Mouse (Mus musculus) CH12.LX (cell line): ENCODE measurements around the gene Lsp1.

Experiments used
- CTCF ChIP-seq, 2 experiments: IDR thresholded peaks in 1 of 2; conservative IDR thresholded peaks in 1 of 2; 2 replicates each; pipeline ENCODE4 v1.5.1; 2011 to 2012; ENCODE audit warnings: low read depth in 2 of 2, low read length in 2 of 2, improper control_type of control experiment in 1 of 2, inconsistent platforms in 1 of 2, mild to moderate bottlenecking in 1 of 2, moderate library complexity in 1 of 2
- EP300 ChIP-seq: IDR thresholded peaks from 2 replicates; pipeline ENCODE4 v1.6.1; 2011; ENCODE audit warnings: low read length, improper control_type of control experiment
- GABPA ChIP-seq: IDR thresholded peaks from 2 replicates; pipeline ENCODE4 v1.6.1; 2012; ENCODE audit warnings: low read depth, low read length, improper control_type of control experiment, inconsistent platforms; ENCODE audit not compliant: insufficient replicate concordance
- MAFK ChIP-seq: IDR thresholded peaks from 2 replicates; pipeline ENCODE4 v1.6.1; 2011; ENCODE audit warnings: low read length, improper control_type of control experiment; ENCODE audit not compliant: insufficient replicate concordance
- MYC ChIP-seq: IDR thresholded peaks from 2 replicates; pipeline ENCODE4 v1.6.1; 2011; ENCODE audit warnings: low read depth, mild to moderate bottlenecking, improper control_type of control experiment, low read length
- POLR2A ChIP-seq: IDR thresholded peaks from 2 replicates; pipeline ENCODE4 v1.6.1; 2011; ENCODE audit warnings: low read depth, mild to moderate bottlenecking, improper control_type of control experiment, low read length
- POLR2AphosphoS2 ChIP-seq: IDR thresholded peaks from 2 replicates; pipeline ENCODE4 v1.6.1; 2011; ENCODE audit warnings: low read depth, low read length, improper control_type of control experiment
- RAD21 ChIP-seq: IDR thresholded peaks from 2 replicates; pipeline ENCODE4 v1.6.1; 2011; ENCODE audit warnings: low read depth, mild to moderate bottlenecking, low read length, improper control_type of control experiment, moderate library complexity
- TCF12 ChIP-seq: IDR thresholded peaks from 2 replicates; pipeline ENCODE4 v1.6.1; 2014; ENCODE audit warnings: low read depth, mild to moderate bottlenecking, inconsistent platforms, low read length, improper control_type of control experiment
- USF1 ChIP-seq: IDR thresholded peaks from 2 replicates; pipeline ENCODE4 v1.6.1; 2014; ENCODE audit warnings: low read depth, mild to moderate bottlenecking, inconsistent platforms, low read length, improper control_type of control experiment
- ZMIZ1 ChIP-seq: IDR thresholded peaks from 2 replicates; pipeline ENCODE4 v1.6.1; 2012; ENCODE audit warnings: low read depth, mild to moderate bottlenecking, inconsistent platforms, low read length, improper control_type of control experiment
- ZNF384 ChIP-seq: IDR thresholded peaks from 2 replicates; pipeline ENCODE4 v1.6.1; 2012; ENCODE audit warnings: low read depth, low read length, improper control_type of control experiment, inconsistent platforms

GRCm38 (mm10) chr7:142413285-142413684 lies 47.3 kb upstream of the Lsp1 start:
- TF ChIP-seq POLR2A (no peak), MYC (no peak), ZMIZ1 (no peak), RAD21 (no peak), TCF12 (no peak), CTCF (conservative IDR thresholded peaks at IDR 0.05 in 1 of 2, IDR thresholded peaks at IDR 0.05 in 1 of 2; ENCODE audit: low read depth in 2 of 2, low read length in 2 of 2) (no peak), MAFK (no peak), ZNF384 (no peak), GABPA (no peak), EP300 (no peak), POLR2AphosphoS2 (no peak), USF1 (no peak)
